Mouse (Mus musculus) heart, embryonic 12.5 days (tissue): ENCODE data around the gene Pygo2. TPM values are rescaled to one million over a fixed set of nuclear protein-coding genes. Genes with fewer than 3 reads are reported as not detected.

Experiments
- ATAC-seq: fragments of 200-750 bp; cut with Nextera tagmentation; 2 replicates; pipeline ENCODE4 v1.8.0; 2017; ENCODE audit warnings: moderate TSS enrichment, moderate library complexity; ENCODE audit not compliant: insufficient number of reproducible peaks, low FRiP score
- H3K27ac ChIP-seq: fragments of 300-500 bp; sonication (generic); 2 replicates; pipeline ENCODE4 v1.5.1; 2016; ENCODE audit warnings: mild to moderate bottlenecking, moderate library complexity; ENCODE audit not compliant: poor library complexity, severe bottlenecking
- H3K27me3 ChIP-seq: fragments of 300-500 bp; sonication (generic); replicated peaks from 2 replicates; pipeline ENCODE4 v1.6.1; 2016; ENCODE audit warnings: mild to moderate bottlenecking, moderate library complexity
- H3K36me3 ChIP-seq: fragments of 300-500 bp; sonication (generic); 2 replicates; pipeline ENCODE4 v1.6.1; 2016; ENCODE audit warnings: mild to moderate bottlenecking, moderate library complexity
- H3K4me1 ChIP-seq: fragments of 300-500 bp; sonication (generic); replicated peaks from 2 replicates; pipeline ENCODE4 v1.6.1; 2016; ENCODE audit warnings: mild to moderate bottlenecking
- H3K4me2 ChIP-seq: fragments of 300-500 bp; sonication (generic); 2 replicates; pipeline ENCODE4 v1.6.1; 2016; ENCODE audit warnings: mild to moderate bottlenecking, moderate library complexity
- H3K4me3 ChIP-seq: fragments of 300-500 bp; sonication (generic); 2 replicates; pipeline ENCODE4 v1.5.1; 2016; ENCODE audit warnings: mild to moderate bottlenecking
- H3K9ac ChIP-seq: fragments of 300-500 bp; sonication (generic); 2 replicates; pipeline ENCODE4 v1.6.1; 2016; ENCODE audit warnings: mild to moderate bottlenecking, moderate library complexity
- H3K9me3 ChIP-seq: fragments of 300-500 bp; sonication (generic); replicated peaks from 2 replicates; pipeline ENCODE4 v1.6.1; 2016; ENCODE audit warnings: mild to moderate bottlenecking, moderate library complexity
- WGBS: fragments of 180-500 bp; shearing (Covaris S2); methylation state at CpG from one replicate; pipeline ENCODE4 v1.1.7; 2016; 5-methylcytosine and 5-hydroxymethylcytosine counted together
- polyA plus RNA-seq: library from polyadenylated mRNA; unstranded; fragments of >200 nt; fragmentation: Nextera tagmentation; extraction: Ambion mirVana; gene quantifications from 2 replicates; pipeline ENCODE4 v1.2.1, GENCODE M21; 2016

Gene Pygo2
- polyA plus RNA-seq, 1 experiment from 2014 or later: 36.1 TPM

DNA sequence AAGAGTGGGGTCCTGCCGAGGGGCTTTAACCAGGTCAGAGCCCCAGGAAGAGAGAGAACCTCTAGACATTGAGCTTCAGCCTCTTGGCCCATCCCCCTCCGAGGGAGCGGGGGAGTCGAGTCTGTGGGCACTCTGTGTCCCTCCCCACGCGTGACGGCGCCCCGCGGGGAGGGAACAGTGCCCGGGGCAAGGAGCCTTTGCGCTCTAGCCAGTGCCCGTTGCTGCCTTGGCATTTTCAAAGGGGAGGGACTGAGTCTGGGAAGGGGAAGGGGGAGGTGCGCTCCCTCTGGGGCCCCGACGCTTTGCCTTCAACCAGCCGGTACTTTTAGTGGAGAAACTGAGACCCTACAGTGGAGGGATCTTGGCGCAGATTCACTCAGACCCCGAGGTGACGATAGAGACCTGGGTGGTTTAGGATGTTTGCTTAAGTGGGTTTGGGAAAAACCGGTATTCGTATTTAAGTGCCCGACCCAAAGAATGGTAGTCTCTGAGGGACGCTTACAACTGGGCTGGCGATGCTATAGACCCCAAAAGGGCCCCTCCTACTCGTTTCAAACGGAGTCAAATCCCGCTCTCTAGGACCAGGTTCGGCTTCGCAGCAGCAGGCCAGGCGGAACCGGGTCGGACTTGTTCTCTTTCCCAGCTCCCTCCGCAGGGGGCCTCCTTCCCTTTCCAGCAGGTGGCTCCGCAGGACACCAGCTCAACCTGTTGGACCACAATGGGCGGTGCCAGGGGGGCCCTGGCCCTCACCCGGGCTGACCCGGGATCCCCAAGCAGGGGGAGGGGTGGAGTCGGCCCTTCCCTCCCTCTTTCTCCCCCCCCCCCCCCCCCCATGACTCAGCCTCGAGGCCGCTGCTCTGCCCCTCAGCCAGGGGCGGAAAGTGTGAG is 35.8 kb upstream of the Pygo2 start, which contains the start of gene Zbtb7b:
Gene Zbtb7b, minus strand, starts transcription at position 771 of the 888 bp plus-strand sequence.
- WGBS: under 1% methylated on average over 39 of the region's 42 CpGs
- peaks cover 46% of the 10 kb centered on the region for H3K4me1 ChIP-seq

DNA sequence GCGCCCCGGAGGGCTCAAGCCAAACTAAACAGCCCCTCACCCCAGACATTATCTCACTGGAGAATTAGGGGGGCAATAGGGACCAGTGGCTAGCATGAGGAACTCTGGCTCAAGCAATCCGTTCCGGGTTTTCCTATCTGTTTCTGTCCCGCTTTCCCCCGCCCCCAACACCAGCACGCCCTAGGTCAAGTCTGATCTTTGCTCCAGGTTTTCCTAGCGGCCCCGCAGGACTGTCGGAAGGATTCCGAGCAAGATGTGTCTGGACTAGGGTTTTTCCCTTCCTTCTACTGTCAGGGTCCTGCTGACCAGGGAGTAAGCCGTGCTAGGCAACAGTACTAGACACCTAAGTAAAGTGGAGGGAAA is 35.1 kb upstream of the Pygo2 start:
- Histone ChIP-seq H3K9ac (peak overlapping the region; percentile 79), H3K4me1 (peaks cover 40% of the 10 kb centered on the region), H3K27ac (peak overlapping the region; percentile 93), H3K27me3 (no peaks in the 10 kb centered on the region), H3K9me3 (no peaks in the 10 kb centered on the region), H3K4me3 (peak overlapping the region; percentile 78), H3K4me2 (peak overlapping the region; percentile 100), H3K36me3 (peaks cover 3% of the 10 kb centered on the region; the same call in 1 of the 2 replicates)
- peak; percentile 15 for ATAC-seq
- under 1% methylated on average over 12 of the region's 12 CpGs for WGBS

More for the DNA sequence above, 35.8 kb upstream of the Pygo2 start, which contains the start of gene Zbtb7b:
- peak; percentile 60 for ATAC-seq
- Histone ChIP-seq H3K9ac (peak within 1 kb of the TSS; percentile 79), H3K4me3 (peak within 1 kb of the TSS; percentile 78), H3K36me3 (no peaks in the 10 kb centered on the region), H3K27ac (peak within 1 kb of the TSS; percentile 93), H3K4me2 (peak within 1 kb of the TSS; percentile 100), H3K9me3 (no peaks in the 10 kb centered on the region), H3K27me3 (no peaks in the 10 kb centered on the region)

DNA sequence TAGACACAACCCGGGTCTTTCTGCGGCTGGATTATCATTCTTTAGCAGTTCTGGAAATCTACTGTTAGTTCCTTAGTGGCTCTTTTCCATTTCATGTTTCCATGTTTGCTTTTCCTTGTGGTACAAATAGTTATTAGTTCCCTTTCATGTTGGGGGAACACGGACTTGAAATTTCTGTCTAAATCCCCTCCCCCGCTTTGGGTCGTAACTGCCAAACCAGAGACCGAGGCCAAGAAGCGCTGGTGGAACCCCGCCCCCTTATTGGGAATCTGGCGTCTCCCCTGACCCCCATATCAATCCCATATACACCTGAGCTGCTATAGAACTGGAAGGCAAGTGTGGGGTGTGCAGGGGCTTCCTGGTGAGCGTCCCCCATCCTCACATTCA is 34.6 kb upstream of the Pygo2 start:
- Histone ChIP-seq H3K4me1 (peaks cover 35% of the 10 kb centered on the region), H3K27ac (peak overlapping the region; percentile 93), H3K4me3 (peak overlapping the region; percentile 78), H3K4me2 (peak overlapping the region; percentile 100), H3K27me3 (no peaks in the 10 kb centered on the region), H3K9ac (peak overlapping the region; percentile 79), H3K9me3 (no peaks in the 10 kb centered on the region), H3K36me3 (peaks cover 3% of the 10 kb centered on the region; the same call in 1 of the 2 replicates)
- ATAC-seq: no peak
- WGBS: 3% methylated on average over 10 of the region's 10 CpGs

DNA sequence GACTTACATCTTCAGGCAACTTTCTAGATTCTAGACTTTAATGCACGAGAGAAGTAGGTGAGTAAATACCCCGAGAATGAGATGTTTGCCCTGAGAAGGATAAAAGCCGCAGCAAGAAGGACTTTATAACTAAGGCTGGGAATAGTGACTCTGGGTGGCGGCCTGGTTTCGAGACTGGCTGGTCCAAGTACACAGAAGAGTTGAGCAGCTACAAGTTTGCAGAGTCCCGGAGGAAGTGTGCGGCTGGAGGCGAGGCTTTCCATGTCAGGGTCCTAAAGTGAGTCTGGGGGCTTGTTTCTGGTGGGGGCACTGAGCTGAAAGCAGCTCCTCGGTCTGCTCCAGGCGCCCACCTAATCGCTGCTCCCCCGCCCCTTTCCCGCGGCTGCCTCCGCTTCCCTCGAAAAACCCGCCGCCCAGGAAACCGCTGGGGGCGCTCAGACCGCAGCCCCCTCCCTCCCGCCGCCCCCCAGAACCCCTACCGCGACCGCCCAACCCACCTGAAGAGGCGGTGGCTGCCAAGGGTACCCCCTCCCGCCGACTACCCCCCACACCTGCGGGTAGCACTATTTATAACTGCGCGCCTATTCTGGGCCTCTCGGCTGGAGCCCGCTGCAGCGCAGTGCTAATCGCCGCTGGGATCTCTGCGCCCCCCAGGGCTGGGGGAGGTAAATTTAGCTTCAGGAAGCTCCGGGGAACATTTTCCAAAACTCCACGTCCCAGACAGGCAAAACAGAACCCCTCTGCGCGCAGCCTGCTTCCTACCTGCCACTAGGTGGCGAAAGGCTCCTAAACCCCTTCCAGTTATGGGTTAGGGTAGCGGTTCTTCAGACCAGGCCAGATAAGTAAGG is 34.0 kb upstream of the Pygo2 start:
- Histone ChIP-seq H3K4me3 (peak overlapping the region; percentile 78), H3K27ac (peak overlapping the region; percentile 93), H3K4me2 (peak overlapping the region; percentile 100), H3K27me3 (no peaks in the 10 kb centered on the region), H3K9ac (peak overlapping the region; percentile 79), H3K4me1 (peaks cover 28% of the 10 kb centered on the region), H3K9me3 (no peaks in the 10 kb centered on the region), H3K36me3 (peaks cover 4% of the 10 kb centered on the region)
- under 1% methylated on average over 32 of the region's 44 CpGs for WGBS
- no peak for ATAC-seq

DNA sequence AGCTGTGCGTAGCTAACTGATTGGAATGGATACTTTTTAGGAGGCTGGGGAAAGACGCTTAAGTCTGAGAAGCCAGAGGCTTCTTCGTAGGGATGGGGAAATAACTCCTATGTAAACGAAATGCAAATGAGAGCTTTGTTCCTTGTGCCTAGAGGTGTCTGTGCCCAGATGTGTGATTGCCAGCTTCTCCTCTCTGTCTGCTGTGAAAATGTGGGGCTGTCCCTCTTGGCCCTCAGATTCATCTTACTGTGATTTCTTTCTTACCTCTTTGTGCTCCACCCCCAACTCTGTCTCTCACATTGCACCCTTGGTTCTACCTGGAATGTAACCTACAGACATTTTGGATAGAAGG is 33.4 kb upstream of the Pygo2 start:
- Histone ChIP-seq H3K4me2 (peak overlapping the region; percentile 100), H3K4me1 (peaks cover 22% of the 10 kb centered on the region), H3K4me3 (peak overlapping the region; percentile 78), H3K27ac (0 out of 2 replicates have a peak overlapping the region, but pooled peaks have one; percentile 93), H3K9ac (peak overlapping the region; percentile 79), H3K36me3 (peaks cover 10% of the 10 kb centered on the region), H3K9me3 (no peaks in the 10 kb centered on the region), H3K27me3 (no peaks in the 10 kb centered on the region)
- no peak for ATAC-seq
- 0% methylated on average over 4 of the region's 4 CpGs for WGBS

DNA sequence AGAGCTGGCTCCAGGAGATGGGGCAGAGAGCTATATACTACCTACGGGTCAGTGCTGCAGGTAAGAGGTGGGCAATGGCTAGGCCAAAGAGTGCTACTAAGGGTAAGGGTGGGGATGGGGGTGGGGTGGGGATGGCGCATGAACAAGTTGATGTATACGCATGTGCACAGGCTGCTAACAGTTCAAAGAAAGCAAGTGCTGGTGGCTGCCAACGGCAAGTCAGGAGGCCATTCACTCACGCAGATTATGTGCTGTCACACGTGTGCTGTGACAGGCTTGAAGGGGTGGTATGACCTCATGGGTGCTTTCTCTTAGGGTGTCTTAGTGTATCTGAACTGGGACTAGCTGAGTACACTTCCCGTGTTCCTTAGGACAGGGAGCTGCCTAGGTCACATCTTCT is 28.7 kb upstream of the Pygo2 start:
- Histone ChIP-seq H3K9ac (no peak overlapping the region), H3K9me3 (no peaks in the 10 kb centered on the region), H3K27ac (no peak overlapping the region), H3K27me3 (no peaks in the 10 kb centered on the region), H3K4me1 (peaks cover 7% of the 10 kb centered on the region), H3K36me3 (peaks cover 43% of the 10 kb centered on the region), H3K4me2 (no peak overlapping the region), H3K4me3 (no peak overlapping the region)
- WGBS: 86% methylated on average over 7 of the region's 7 CpGs
- no peak for ATAC-seq

DNA sequence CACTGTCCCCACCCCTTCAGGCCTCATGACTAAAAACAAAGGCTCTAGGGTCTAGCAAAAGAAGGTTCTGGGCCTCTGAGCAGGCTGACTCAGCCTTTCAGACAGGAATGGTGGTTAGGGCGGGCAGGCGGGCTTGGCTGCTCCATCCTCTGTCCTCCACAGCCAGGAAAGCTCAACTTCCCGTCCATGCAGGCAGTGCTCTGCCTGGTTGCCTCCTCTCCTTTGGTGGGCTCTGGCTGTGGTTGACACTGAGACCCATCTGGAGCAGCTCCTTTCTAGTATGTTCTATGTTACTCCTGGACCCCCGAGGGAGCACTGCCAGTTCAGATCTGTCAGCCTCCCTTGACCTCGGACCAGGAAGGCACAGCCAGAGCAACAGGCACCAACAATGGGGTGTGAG is 27.3 kb upstream of the Pygo2 start, which contains the start of gene Lenep:
Gene Lenep, minus strand, starts transcription at position 101 of the 400 bp plus-strand sequence.
- H3K9me3 ChIP-seq: no peaks in the 10 kb centered on the region
- H3K27me3 ChIP-seq: no peaks in the 10 kb centered on the region
- no peak within 1 kb of the TSS for H3K4me2 ChIP-seq
- 75% methylated on average over 5 of the region's 5 CpGs for WGBS
- H3K4me1 ChIP-seq: no peaks in the 10 kb centered on the region
- no peak within 1 kb of the TSS for H3K4me3 ChIP-seq
- no peak for ATAC-seq
- H3K36me3 ChIP-seq: peaks cover 52% of the 10 kb centered on the region
- no peak within 1 kb of the TSS for H3K9ac ChIP-seq
- no peak within 1 kb of the TSS for H3K27ac ChIP-seq

DNA sequence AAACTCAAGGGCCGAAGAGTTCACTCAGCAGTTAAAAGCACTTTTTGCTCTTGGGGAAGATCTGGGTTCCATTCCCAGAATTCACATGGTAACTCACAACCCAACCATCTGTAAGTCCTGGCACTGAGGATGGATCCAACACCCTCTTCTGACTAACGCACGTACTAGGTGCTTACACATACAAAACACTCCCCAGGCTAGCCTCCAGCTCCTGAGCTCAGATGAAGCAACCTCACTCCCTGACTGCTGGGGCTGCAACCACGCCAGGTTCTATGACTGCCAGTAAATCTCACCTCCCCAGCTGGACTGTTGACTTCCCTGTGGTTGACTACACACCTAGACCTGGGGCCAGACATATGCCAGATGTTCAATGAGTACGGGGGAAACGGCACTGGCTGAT is 23.1 kb upstream of the Pygo2 start:
- H3K4me1 ChIP-seq: peaks cover 11% of the 10 kb centered on the region
- H3K27ac ChIP-seq: no peak overlapping the region
- no peaks in the 10 kb centered on the region for H3K27me3 ChIP-seq
- 89% methylated on average over 6 of the region's 6 CpGs for WGBS
- no peak for ATAC-seq
- peaks cover 51% of the 10 kb centered on the region for H3K36me3 ChIP-seq
- no peak overlapping the region for H3K4me3 ChIP-seq
- H3K4me2 ChIP-seq: no peak overlapping the region
- no peak overlapping the region for H3K9ac ChIP-seq
- H3K9me3 ChIP-seq: no peaks in the 10 kb centered on the region

DNA sequence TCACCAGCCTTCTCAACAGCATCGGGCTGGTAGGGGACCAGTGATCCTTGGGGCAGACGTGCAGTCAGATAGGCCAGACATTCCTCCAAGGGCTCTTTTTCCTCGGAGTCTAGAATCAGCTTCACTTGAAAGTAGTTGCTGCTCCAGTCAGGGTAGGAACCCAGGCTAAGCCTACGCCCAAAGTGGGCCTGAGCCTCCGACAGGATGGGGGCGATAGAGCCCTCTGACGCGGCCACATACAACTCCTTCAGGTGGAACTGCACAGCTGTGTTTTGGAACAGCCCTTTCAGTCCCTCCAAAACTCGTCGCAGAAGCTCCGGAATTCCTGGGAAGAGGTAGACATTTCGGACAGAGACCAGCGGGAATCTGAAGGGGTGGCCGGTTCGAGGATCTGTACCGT is 21.6 kb upstream of the Pygo2 start:
- 52% methylated on average over 16 of the region's 16 CpGs for WGBS

DNA sequence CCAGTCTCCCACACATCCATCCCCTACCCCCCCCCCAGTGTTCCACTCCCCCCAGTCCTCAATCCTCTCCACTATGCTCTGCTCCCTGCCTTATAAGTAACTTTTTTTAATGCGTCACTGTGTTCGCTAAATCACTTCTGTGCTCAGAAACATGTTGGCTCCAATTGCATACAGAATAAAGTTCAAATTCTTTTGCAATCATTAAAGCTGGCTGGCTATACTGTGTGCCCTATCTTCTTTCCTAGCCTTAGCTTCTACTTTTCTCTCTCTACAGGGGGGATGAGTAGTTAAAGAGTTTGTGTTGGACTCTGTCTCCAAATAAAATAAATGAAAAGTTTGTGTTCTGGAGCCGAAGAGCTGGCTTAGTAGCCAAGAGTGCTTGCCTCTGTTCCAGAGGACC is 20.3 kb upstream of the Pygo2 start:
- no peak for ATAC-seq
- H3K9ac ChIP-seq: no peak overlapping the region
- H3K27ac ChIP-seq: no peak overlapping the region
- H3K4me3 ChIP-seq: no peak overlapping the region
- 0 out of 2 replicates have a peak, but pooled peaks cover 2% of the 10 kb centered on the region for H3K9me3 ChIP-seq
- WGBS: 89% methylated on average over 3 of the region's 3 CpGs
- no peaks in the 10 kb centered on the region for H3K27me3 ChIP-seq
- peaks cover 11% of the 10 kb centered on the region for H3K4me1 ChIP-seq
- peaks cover 41% of the 10 kb centered on the region for H3K36me3 ChIP-seq
- H3K4me2 ChIP-seq: no peak overlapping the region

More for the DNA sequence above, 21.6 kb upstream of the Pygo2 start:
- no peak for ATAC-seq
- Histone ChIP-seq H3K27me3 (no peaks in the 10 kb centered on the region), H3K27ac (no peak overlapping the region), H3K4me3 (no peak overlapping the region), H3K9me3 (no peaks in the 10 kb centered on the region), H3K36me3 (peaks cover 40% of the 10 kb centered on the region), H3K9ac (no peak overlapping the region), H3K4me2 (peak overlapping the region; percentile 11; the same call in 1 of the 2 replicates), H3K4me1 (peaks cover 11% of the 10 kb centered on the region)

DNA sequence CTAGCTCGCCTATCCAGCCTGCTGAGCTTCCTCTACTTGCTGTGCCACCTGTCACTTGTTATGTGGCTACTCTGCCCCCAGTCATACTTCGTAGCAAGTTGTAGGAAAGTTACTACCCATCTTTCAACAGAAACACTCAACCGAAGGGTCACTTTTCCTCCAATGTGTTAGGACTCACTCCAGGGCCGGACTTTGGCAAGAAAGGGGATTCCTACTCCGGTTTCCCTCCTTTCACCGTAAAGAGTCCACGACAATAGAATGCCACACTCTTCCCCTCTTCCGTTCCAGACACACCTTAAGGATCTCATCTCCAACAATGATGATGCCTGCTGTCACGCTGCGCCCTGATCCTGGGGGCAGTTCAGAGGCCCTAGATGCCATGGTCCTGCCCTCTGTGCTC is 19.1 kb upstream of the Pygo2 start:
- H3K9me3 ChIP-seq: 0 out of 2 replicates have a peak, but pooled peaks cover 4% of the 10 kb centered on the region
- H3K4me3 ChIP-seq: peak overlapping the region; percentile 65
- ATAC-seq: no peak
- H3K36me3 ChIP-seq: peaks cover 47% of the 10 kb centered on the region
- H3K4me2 ChIP-seq: peak overlapping the region; percentile 75
- WGBS: 79% methylated on average over 10 of the region's 10 CpGs
- peaks cover 11% of the 10 kb centered on the region for H3K4me1 ChIP-seq
- no peak overlapping the region for H3K27ac ChIP-seq
- peak overlapping the region; percentile 68 for H3K9ac ChIP-seq
- H3K27me3 ChIP-seq: no peaks in the 10 kb centered on the region
